Mouse (Mus musculus) liver, embryonic 14.5 days (tissue): ENCODE data around the gene Ppp1ca.

Experiments
- CTCF ChIP-seq: IDR thresholded peaks from 2 replicates; pipeline ENCODE4 v1.5.1; 2016; ENCODE audit warnings: antibody characterized with exemption, low read depth, control low read depth
- EP300 ChIP-seq: IDR thresholded peaks from 2 replicates; pipeline ENCODE4 v1.6.1; 2016; ENCODE audit warnings: antibody characterized with exemption, low read depth

- TF ChIP-seq EP300: no peak
- TF ChIP-seq CTCF: no peak
Observed at GRCm38 (mm10) chr19:4149283-4149682, 42.6 kb upstream of the Ppp1ca start.
